Mouse (Mus musculus): ENCODE results near the gene St6gal1. TPM values are rescaled to one million over a fixed set of nuclear protein-coding genes. Genes with fewer than 3 reads are reported as not detected.

St6gal1 gene
- polyA plus RNA-seq, 1 experiment from 2014 or later: 7.7 TPM

GRCm38 (mm10) chr16:23254062-23254461 is 29.5 kb downstream of the St6gal1 start:
- no peak overlapping the region for H3K27ac ChIP-seq (replicated peaks)
- no peaks in the 10 kb centered on the region for H3K27me3 ChIP-seq (ENCODE audit: control insufficient read depth, insufficient read depth, low read length)
- no peak overlapping the region for H3K4me2 ChIP-seq (replicated peaks; ENCODE audit: low read depth)
- H3K4me3 ChIP-seq (ENCODE audit: low read depth, low read length): no peak overlapping the region
- no peaks in the 10 kb centered on the region for H3K36me3 ChIP-seq (ENCODE audit: control insufficient read depth, insufficient read depth, low read length)
- no peak for DNase-seq (ENCODE audit: low spot score)
- H3K9me3 ChIP-seq (ENCODE audit: control insufficient read depth, low read length): no peaks in the 10 kb centered on the region
- ATAC-seq (ENCODE audit: low FRiP score, low TSS enrichment): no peak
- H3K9ac ChIP-seq (ENCODE audit: low read length): no peak overlapping the region
- no peaks in the 10 kb centered on the region for H3K4me1 ChIP-seq (replicated peaks; ENCODE audit: control insufficient read depth, insufficient read depth)
- WGBS: 50% methylated on average over 1 of the region's 1 CpGs
- TF ChIP-seq CTCF (IDR thresholded peaks at IDR 0.05; ENCODE audit: low read depth) (no peak), EP300 (optimal IDR thresholded peaks at IDR 0.05) (no peak)

- TF ChIP-seq CTCF (IDR thresholded peaks at IDR 0.05; ENCODE audit: low read depth): no peak
- no peak for TF ChIP-seq EP300 (optimal IDR thresholded peaks at IDR 0.05)
- H3K36me3 ChIP-seq (ENCODE audit: control insufficient read depth, insufficient read depth, low read length): no peaks in the 10 kb centered on the region
- no peak for ATAC-seq (ENCODE audit: low FRiP score, low TSS enrichment)
- H3K4me1 ChIP-seq (replicated peaks; ENCODE audit: control insufficient read depth, insufficient read depth): no peaks in the 10 kb centered on the region
- no peaks in the 10 kb centered on the region for H3K9me3 ChIP-seq (ENCODE audit: control insufficient read depth, low read length)
- no peaks in the 10 kb centered on the region for H3K27me3 ChIP-seq (ENCODE audit: control insufficient read depth, insufficient read depth, low read length)
- no peak overlapping the region for H3K4me2 ChIP-seq (replicated peaks; ENCODE audit: low read depth)
- no peak overlapping the region for H3K27ac ChIP-seq (replicated peaks)
- WGBS: 73% methylated on average over 7 of the region's 7 CpGs
- H3K9ac ChIP-seq (ENCODE audit: low read length): no peak overlapping the region
- no peak for DNase-seq (ENCODE audit: low spot score)
- no peak overlapping the region for H3K4me3 ChIP-seq (ENCODE audit: low read depth, low read length)
Measured at GRCm38 (mm10) chr16:23256638-23257037, 32.1 kb downstream of the St6gal1 start.

- H3K27ac ChIP-seq (replicated peaks): no peak overlapping the region
- ATAC-seq (ENCODE audit: low FRiP score, low TSS enrichment) (no peak), DNase-seq (ENCODE audit: low spot score) (no peak)
- no peak for TF ChIP-seq CTCF (IDR thresholded peaks at IDR 0.05; ENCODE audit: low read depth)
- no peak for TF ChIP-seq EP300 (optimal IDR thresholded peaks at IDR 0.05)
- H3K27me3 ChIP-seq (ENCODE audit: control insufficient read depth, insufficient read depth, low read length): no peaks in the 10 kb centered on the region
- no peaks in the 10 kb centered on the region for H3K9me3 ChIP-seq (ENCODE audit: control insufficient read depth, low read length)
- H3K4me2 ChIP-seq (replicated peaks; ENCODE audit: low read depth): no peak overlapping the region
- no peaks in the 10 kb centered on the region for H3K4me1 ChIP-seq (replicated peaks; ENCODE audit: control insufficient read depth, insufficient read depth)
- H3K9ac ChIP-seq (ENCODE audit: low read length): no peak overlapping the region
- H3K4me3 ChIP-seq (ENCODE audit: low read depth, low read length): no peak overlapping the region
- H3K36me3 ChIP-seq (ENCODE audit: control insufficient read depth, insufficient read depth, low read length): no peaks in the 10 kb centered on the region
- WGBS: 53% methylated on average over 7 of the region's 7 CpGs
Measured at GRCm38 (mm10) chr16:23258429-23258822, 33.9 kb downstream of the St6gal1 start.

GRCm38 (mm10) chr16:23258823-23259457 is 34.4 kb downstream of the St6gal1 start:
- Histone ChIP-seq H3K27me3 (ENCODE audit: control insufficient read depth, insufficient read depth, low read length) (no peaks in the 10 kb centered on the region), H3K36me3 (ENCODE audit: control insufficient read depth, insufficient read depth, low read length) (no peaks in the 10 kb centered on the region), H3K4me1 (replicated peaks; ENCODE audit: control insufficient read depth, insufficient read depth) (no peaks in the 10 kb centered on the region), H3K4me3 (ENCODE audit: low read depth, low read length) (no peak overlapping the region), H3K9me3 (ENCODE audit: control insufficient read depth, low read length) (no peaks in the 10 kb centered on the region), H3K4me2 (replicated peaks; ENCODE audit: low read depth) (no peak overlapping the region), H3K27ac (replicated peaks) (no peak overlapping the region), H3K9ac (ENCODE audit: low read length) (no peak overlapping the region)
- no peak for ATAC-seq (ENCODE audit: low FRiP score, low TSS enrichment)
- DNase-seq (ENCODE audit: low spot score): no peak
- TF ChIP-seq EP300 (optimal IDR thresholded peaks at IDR 0.05): no peak
- no peak for TF ChIP-seq CTCF (IDR thresholded peaks at IDR 0.05; ENCODE audit: low read depth)
- 26% methylated on average over 4 of the region's 4 CpGs for WGBS

- H3K27ac ChIP-seq (replicated peaks): no peak overlapping the region
- no peak for DNase-seq (ENCODE audit: low spot score)
- H3K4me3 ChIP-seq (ENCODE audit: low read depth, low read length): no peak overlapping the region
- WGBS: 74% methylated on average over 3 of the region's 3 CpGs
- no peaks in the 10 kb centered on the region for H3K27me3 ChIP-seq (ENCODE audit: control insufficient read depth, insufficient read depth, low read length)
- no peaks in the 10 kb centered on the region for H3K36me3 ChIP-seq (ENCODE audit: control insufficient read depth, insufficient read depth, low read length)
- no peak overlapping the region for H3K4me2 ChIP-seq (replicated peaks; ENCODE audit: low read depth)
- no peak overlapping the region for H3K9ac ChIP-seq (ENCODE audit: low read length)
- H3K4me1 ChIP-seq (replicated peaks; ENCODE audit: control insufficient read depth, insufficient read depth): no peaks in the 10 kb centered on the region
- no peaks in the 10 kb centered on the region for H3K9me3 ChIP-seq (ENCODE audit: control insufficient read depth, low read length)
- ATAC-seq (ENCODE audit: low FRiP score, low TSS enrichment): no peak
- TF ChIP-seq CTCF (IDR thresholded peaks at IDR 0.05; ENCODE audit: low read depth) (no peak), EP300 (optimal IDR thresholded peaks at IDR 0.05) (no peak)
Measured at GRCm38 (mm10) chr16:23259580-23259979, 35.0 kb downstream of the St6gal1 start.

- H3K9ac ChIP-seq (ENCODE audit: low read length): no peak overlapping the region
- no peak overlapping the region for H3K4me2 ChIP-seq (replicated peaks; ENCODE audit: low read depth)
- H3K9me3 ChIP-seq (ENCODE audit: control insufficient read depth, low read length): no peaks in the 10 kb centered on the region
- DNase-seq (ENCODE audit: low spot score) (no peak), ATAC-seq (ENCODE audit: low FRiP score, low TSS enrichment) (no peak)
- no peak for TF ChIP-seq CTCF (IDR thresholded peaks at IDR 0.05; ENCODE audit: low read depth)
- TF ChIP-seq EP300 (optimal IDR thresholded peaks at IDR 0.05): no peak
- H3K27ac ChIP-seq (replicated peaks): no peak overlapping the region
- no peak overlapping the region for H3K4me3 ChIP-seq (ENCODE audit: low read depth, low read length)
- WGBS: 17% methylated on average over 6 of the region's 10 CpGs
- H3K4me1 ChIP-seq (replicated peaks; ENCODE audit: control insufficient read depth, insufficient read depth): no peaks in the 10 kb centered on the region
- no peaks in the 10 kb centered on the region for H3K27me3 ChIP-seq (ENCODE audit: control insufficient read depth, insufficient read depth, low read length)
- no peaks in the 10 kb centered on the region for H3K36me3 ChIP-seq (ENCODE audit: control insufficient read depth, insufficient read depth, low read length)
Measured at GRCm38 (mm10) chr16:23262131-23262768, 37.7 kb downstream of the St6gal1 start.

All from stomach, postnatal 0 days (tissue).